Comparison of ENCODE assay signal across 13 mouse cellular contexts in genomic region chr3:151445936-151446335, GRCm38 (mm10). TPM values are rescaled to one million over a fixed set of nuclear protein-coding genes. Genes with fewer than 3 reads are reported as not detected.
A peak's percentile ranks its signal among the peaks of the same experiment; 100 is the strongest.
DNase-seq lines count a peak whose midpoint lies in the region; ATAC-seq and TF ChIP-seq lines count a peak whose summit lies in the region.
"Had no signal": no experiment of that assay in that cellular context is flagged by ENCODE, and none has a peak within 500 bp of the region (broad histone marks: within the 10 kb centered on the region; RNA-seq: fewer than 3 reads in every experiment).

No protein-coding gene starts in this region.

- no peaks in the 10 kb centered on the region for H3K36me3 ChIP-seq in heart, postnatal 0 days (replicated peaks; ENCODE audit: control insufficient read depth, insufficient read depth, low read length)
- no peaks in the 10 kb centered on the region for H3K36me3 ChIP-seq in neural tube, embryonic 11.5 days (ENCODE audit: control insufficient read depth, insufficient read depth, low read length)
- no peaks in the 10 kb centered on the region for H3K36me3 ChIP-seq in neural tube, embryonic 15.5 days
- H3K36me3 ChIP-seq in intestine, postnatal 0 days (ENCODE audit: control insufficient read depth, insufficient read depth): no peaks in the 10 kb centered on the region
- H3K36me3 ChIP-seq: G1E; heart, embryonic 10.5 days; limb, embryonic 13.5 days had no signal

- peak; percentile 67; the same call in 1 of the 2 replicates for ATAC-seq in heart, postnatal 0 days (ENCODE audit: insufficient read depth, low read depth)
- ATAC-seq in neural tube, embryonic 11.5 days (ENCODE audit: insufficient read depth, low FRiP score, low TSS enrichment): no peak
- no peak for ATAC-seq in neural tube, embryonic 15.5 days (ENCODE audit: low FRiP score)
- no peak for ATAC-seq in intestine, postnatal 0 days
- ATAC-seq: hindbrain, postnatal 0 days had no signal

- no peaks in the 10 kb centered on the region for H3K9me3 ChIP-seq in heart, postnatal 0 days (replicated peaks; ENCODE audit: control insufficient read depth, low read length)
- H3K9me3 ChIP-seq in neural tube, embryonic 11.5 days (ENCODE audit: control insufficient read depth, low read length): no peaks in the 10 kb centered on the region
- no peaks in the 10 kb centered on the region for H3K9me3 ChIP-seq in neural tube, embryonic 15.5 days (replicated peaks)
- H3K9me3 ChIP-seq in intestine, postnatal 0 days (ENCODE audit: control insufficient read depth): no peaks in the 10 kb centered on the region
- H3K9me3 ChIP-seq: heart, embryonic 10.5 days; limb, embryonic 13.5 days had no signal

- peak; percentile 16 for DNase-seq in heart, postnatal 0 days (ENCODE audit: low spot score)
- DNase-seq in heart, adult 11 months: no peak
- peak; percentile 14 for DNase-seq in neural tube, embryonic 11.5 days (ENCODE audit: low spot score)
- peak; percentile 83 for DNase-seq in brain, adult 2 months (ENCODE audit: low read depth, low spot score)
- DNase-seq in telencephalon, adult 2 months (ENCODE audit: low read depth, low spot score): peak; percentile 27
- DNase-seq: cerebellum, adult 9-11 months had no signal

- 23% methylated on average over 2 of the region's 2 CpGs for WGBS in heart, postnatal 0 days
- 61% methylated on average over 2 of the region's 2 CpGs for WGBS in neural tube, embryonic 11.5 days
- WGBS in neural tube, embryonic 15.5 days: 57% methylated on average over 2 of the region's 2 CpGs
- 47% methylated on average over 2 of the region's 2 CpGs for WGBS in intestine, postnatal 0 days

- no peak overlapping the region for H3K4me3 ChIP-seq in heart, postnatal 0 days (ENCODE audit: low read depth, low read length)
- H3K4me3 ChIP-seq in neural tube, embryonic 11.5 days (ENCODE audit: low read depth, low read length): no peak overlapping the region
- no peak overlapping the region for H3K4me3 ChIP-seq in neural tube, embryonic 15.5 days (replicated peaks)
- H3K4me3 ChIP-seq in intestine, postnatal 0 days (ENCODE audit: low read depth, low read length): no peak overlapping the region
- H3K4me3 ChIP-seq: heart, embryonic 10.5 days; limb, embryonic 13.5 days had no signal

- TF ChIP-seq EP300 in heart, postnatal 0 days (IDR thresholded peaks at IDR 0.05; ENCODE audit: low read depth): no peak

- H3K4me1 ChIP-seq in heart, postnatal 0 days (ENCODE audit: control insufficient read depth, insufficient read depth): no peaks in the 10 kb centered on the region; the same call in 1 of the 2 replicates
- H3K4me1 ChIP-seq in neural tube, embryonic 11.5 days (ENCODE audit: control insufficient read depth, insufficient read depth, low read length): no peaks in the 10 kb centered on the region
- H3K4me1 ChIP-seq in neural tube, embryonic 15.5 days: no peaks in the 10 kb centered on the region
- H3K4me1 ChIP-seq in intestine, postnatal 0 days (replicated peaks; ENCODE audit: control insufficient read depth, insufficient read depth, low read length): no peaks in the 10 kb centered on the region
- H3K4me1 ChIP-seq: heart, embryonic 10.5 days; limb, embryonic 13.5 days had no signal

- no peak overlapping the region for H3K9ac ChIP-seq in heart, postnatal 0 days (replicated peaks; ENCODE audit: low read depth, low read length)
- no peak overlapping the region for H3K9ac ChIP-seq in neural tube, embryonic 11.5 days (ENCODE audit: low read length)
- no peak overlapping the region for H3K9ac ChIP-seq in neural tube, embryonic 15.5 days (replicated peaks)
- no peak overlapping the region for H3K9ac ChIP-seq in intestine, postnatal 0 days (ENCODE audit: low read depth, low read length)
- H3K9ac ChIP-seq: limb, embryonic 13.5 days had no signal

- no peak for TF ChIP-seq CTCF in heart, postnatal 0 days (IDR thresholded peaks at IDR 0.05; ENCODE audit: low read depth)
- TF ChIP-seq CTCF in intestine, postnatal 0 days (IDR thresholded peaks at IDR 0.05; ENCODE audit: low read depth): no peak

- H3K27ac ChIP-seq in heart, postnatal 0 days (ENCODE audit: low read depth): no peak overlapping the region
- H3K27ac ChIP-seq in neural tube, embryonic 11.5 days (ENCODE audit: low read depth, low read length): no peak overlapping the region
- no peak overlapping the region for H3K27ac ChIP-seq in neural tube, embryonic 15.5 days (replicated peaks)
- H3K27ac ChIP-seq in intestine, postnatal 0 days (ENCODE audit: low read depth, low read length): no peak overlapping the region
- H3K27ac ChIP-seq: heart, embryonic 10.5 days; hindbrain, postnatal 0 days; limb, embryonic 13.5 days; macrophage had no signal

- H3K4me2 ChIP-seq in heart, postnatal 0 days (ENCODE audit: low read depth, low read length): no peak overlapping the region
- H3K4me2 ChIP-seq in neural tube, embryonic 11.5 days (ENCODE audit: low read depth): no peak overlapping the region
- no peak overlapping the region for H3K4me2 ChIP-seq in neural tube, embryonic 15.5 days
- H3K4me2 ChIP-seq in intestine, postnatal 0 days (replicated peaks; ENCODE audit: low read depth): no peak overlapping the region
- H3K4me2 ChIP-seq: limb, embryonic 13.5 days had no signal

- no peaks in the 10 kb centered on the region for H3K27me3 ChIP-seq in heart, postnatal 0 days (ENCODE audit: control insufficient read depth, insufficient read depth, low read length)
- H3K27me3 ChIP-seq in neural tube, embryonic 11.5 days (ENCODE audit: control insufficient read depth, insufficient read depth, low read length): no peaks in the 10 kb centered on the region
- no peaks in the 10 kb centered on the region for H3K27me3 ChIP-seq in neural tube, embryonic 15.5 days (replicated peaks)
- H3K27me3 ChIP-seq in intestine, postnatal 0 days (replicated peaks; ENCODE audit: control insufficient read depth, insufficient read depth, low read length): no peaks in the 10 kb centered on the region
- H3K27me3 ChIP-seq: limb, embryonic 13.5 days had no signal

RNA-seq across cellular contexts. Expression of gene Adgrl4, which starts 8.2 kb away (rescaled TPM):
- total RNA-seq in heart, postnatal 0 days (2014; rRNA removed; ENCODE audit: low replicate concordance): 29.3 and 72.2 TPM in 2 replicates
- polyA plus RNA-seq in heart, postnatal 0 days (2015; fragmentation: Nextera tagmentation; extraction: Ambion mirVana): 19.9 and 20.3 TPM in 2 replicates
- polyA plus RNA-seq in neural tube, embryonic 11.5 days (2014; fragmentation: Nextera tagmentation; extraction: Ambion mirVana): 10.1 and 10.6 TPM in 2 replicates
- 12.2 and 16.5 TPM in 2 replicates for polyA plus RNA-seq in neural tube, embryonic 15.5 days (2015; fragmentation: Nextera tagmentation; extraction: Ambion mirVana)
- polyA plus RNA-seq in intestine, postnatal 0 days (2015; fragmentation: Nextera tagmentation; extraction: Ambion mirVana): 6.6 TPM in 2 replicates
- polyA plus RNA-seq: G1E had no signal
